Mouse (Mus musculus): Measurements from ENCODE around the gene Actr6.
"Not testable (repeated sequence)": the region's sequence is repeated elsewhere in the genome, so short reads cannot be mapped to it uniquely, and the experiment has no call there.

Gene Actr6

DNA sequence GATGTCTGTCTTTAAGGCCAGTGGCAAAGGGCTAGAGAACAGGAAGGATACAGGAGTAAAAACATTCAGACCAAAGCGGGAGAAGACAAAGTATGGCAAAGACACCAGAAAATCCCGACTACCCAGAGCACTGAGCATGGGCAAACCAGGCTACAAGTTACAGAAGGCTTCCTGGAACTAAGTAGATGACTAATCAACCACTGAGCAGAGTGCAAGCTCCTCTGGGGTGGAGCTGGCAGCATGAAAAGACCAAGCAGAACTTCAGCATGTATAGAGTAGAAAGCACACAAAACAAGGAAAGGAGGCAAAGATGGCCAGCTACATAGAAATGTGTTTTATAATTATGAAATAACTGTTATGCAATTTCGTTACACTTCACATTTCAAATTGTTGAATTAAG is 51.6 kb downstream of the Actr6 start:
- no peak for DNase-seq (ENCODE audit: low spot score)

DNA sequence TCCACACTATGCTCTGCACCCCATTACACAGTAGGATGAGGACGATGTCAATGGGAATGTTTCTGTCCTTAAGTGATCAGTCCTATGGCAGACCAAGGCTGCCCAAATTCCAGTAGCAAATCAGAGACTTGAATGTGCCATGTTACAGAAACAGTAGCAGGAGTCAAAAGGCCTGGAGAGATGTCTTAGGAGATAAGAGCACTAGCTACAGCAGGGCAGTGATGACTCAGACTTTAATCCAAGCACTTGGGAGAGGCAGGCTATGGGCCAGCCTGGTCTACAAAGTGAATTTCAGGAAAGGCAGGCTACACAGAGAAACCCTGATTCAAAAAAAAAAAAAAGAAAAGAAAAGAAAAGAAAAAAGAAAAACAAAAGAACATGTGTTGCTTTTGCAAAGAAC is 52.6 kb downstream of the Actr6 start:
- peak; percentile 43 for DNase-seq (ENCODE audit: low spot score)

DNA sequence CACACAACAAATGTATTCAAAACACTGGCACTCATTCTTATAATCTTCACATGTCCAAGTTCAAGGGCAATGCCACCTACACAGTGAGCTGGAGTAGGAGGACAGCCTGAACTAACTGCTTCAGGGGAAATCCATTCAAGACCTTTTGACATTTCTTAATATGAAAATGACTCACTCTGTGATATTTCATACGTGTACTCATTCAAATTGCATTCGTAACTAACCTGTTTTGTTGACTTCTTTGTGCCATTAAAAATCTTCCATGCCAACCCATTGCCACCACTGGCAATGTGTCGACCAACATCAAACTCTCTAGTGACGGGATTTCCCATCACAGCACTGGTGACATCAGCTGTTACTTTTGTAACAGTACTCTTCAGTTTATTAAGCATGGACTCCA is 54.0 kb downstream of the Actr6 start:
- DNase-seq (ENCODE audit: low spot score): no peak

DNA sequence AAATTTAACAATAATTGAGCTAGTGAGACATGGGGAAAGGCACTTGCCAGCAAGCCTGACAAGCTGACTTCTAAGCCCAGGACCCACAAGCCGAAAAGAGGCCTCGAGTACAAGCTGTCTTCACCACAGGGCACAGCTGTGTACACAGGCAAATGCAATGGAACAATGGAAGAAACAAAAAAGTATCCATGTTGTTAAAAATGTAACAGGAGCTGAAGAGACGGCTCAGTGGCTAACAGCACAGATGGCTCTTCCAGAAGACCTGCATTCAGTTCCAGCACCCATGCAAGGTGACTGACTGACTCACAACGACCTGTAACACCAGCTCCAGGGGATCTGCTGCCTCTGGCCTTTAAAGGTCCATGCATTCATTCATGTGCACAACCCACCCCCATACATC is 55.5 kb downstream of the Actr6 start:
- no peak for DNase-seq (ENCODE audit: low spot score)

DNA sequence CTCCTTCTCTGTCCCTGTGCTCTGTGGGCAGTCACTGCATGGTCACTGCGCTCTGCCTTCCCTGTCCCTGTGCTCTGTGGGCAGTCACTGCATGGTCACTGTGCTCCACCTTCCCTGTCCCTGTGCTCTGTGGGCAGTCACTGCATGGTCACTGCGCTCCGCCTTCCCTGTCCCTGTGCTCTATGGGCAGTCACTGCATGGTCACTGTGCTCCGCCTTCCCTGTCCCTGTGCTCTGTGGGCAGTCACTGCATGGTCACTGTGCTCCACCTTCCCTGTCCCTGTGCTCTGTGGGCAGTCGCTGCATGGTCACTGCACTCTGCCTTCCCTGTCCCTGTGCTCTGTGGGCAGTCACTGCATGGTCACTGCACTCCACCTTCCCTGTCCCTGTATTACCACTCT is 61.7 kb downstream of the Actr6 start:
- not testable (repeated sequence) for DNase-seq (ENCODE audit: low spot score)

DNA sequence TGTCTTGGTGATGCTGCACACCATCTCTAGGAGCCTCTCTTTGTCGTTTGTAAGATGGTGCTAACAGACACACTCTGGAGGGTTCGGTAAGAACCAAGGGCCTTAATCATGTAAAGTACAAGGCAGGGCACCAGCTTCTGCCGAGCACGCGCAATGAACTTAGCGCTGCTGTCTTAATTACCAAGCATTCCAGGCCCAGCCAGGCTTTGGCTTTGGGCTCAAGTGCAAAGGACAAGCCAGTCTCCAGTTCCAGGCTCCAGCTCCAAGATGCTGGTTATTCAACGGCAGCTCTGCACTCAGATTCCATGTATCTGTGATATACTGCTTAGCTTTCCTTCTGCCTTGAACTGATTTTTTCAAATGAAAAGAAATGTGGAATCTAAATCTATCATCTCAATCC is 64.5 kb downstream of the Actr6 start:
- no peak for DNase-seq (ENCODE audit: low spot score)

DNA sequence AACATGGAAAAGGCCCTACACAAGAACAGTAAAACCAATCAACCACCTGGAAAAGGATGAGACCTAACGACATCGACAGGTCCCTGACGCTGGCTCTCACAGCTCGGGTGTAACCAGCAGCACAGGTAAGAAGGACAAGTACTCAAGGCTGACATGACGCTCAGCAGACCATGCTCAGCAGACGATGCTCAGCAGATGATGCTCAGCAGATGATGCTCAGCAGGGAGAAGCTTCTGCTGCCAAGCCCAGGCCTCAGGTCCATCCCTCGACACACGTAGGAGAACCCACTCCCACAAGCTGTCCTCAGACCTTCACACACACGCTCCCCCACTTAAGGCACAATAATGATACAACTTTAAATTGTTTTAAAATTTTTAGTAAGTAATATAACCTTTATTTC is 66.4 kb downstream of the Actr6 start:
- DNase-seq (ENCODE audit: low spot score): no peak

DNA sequence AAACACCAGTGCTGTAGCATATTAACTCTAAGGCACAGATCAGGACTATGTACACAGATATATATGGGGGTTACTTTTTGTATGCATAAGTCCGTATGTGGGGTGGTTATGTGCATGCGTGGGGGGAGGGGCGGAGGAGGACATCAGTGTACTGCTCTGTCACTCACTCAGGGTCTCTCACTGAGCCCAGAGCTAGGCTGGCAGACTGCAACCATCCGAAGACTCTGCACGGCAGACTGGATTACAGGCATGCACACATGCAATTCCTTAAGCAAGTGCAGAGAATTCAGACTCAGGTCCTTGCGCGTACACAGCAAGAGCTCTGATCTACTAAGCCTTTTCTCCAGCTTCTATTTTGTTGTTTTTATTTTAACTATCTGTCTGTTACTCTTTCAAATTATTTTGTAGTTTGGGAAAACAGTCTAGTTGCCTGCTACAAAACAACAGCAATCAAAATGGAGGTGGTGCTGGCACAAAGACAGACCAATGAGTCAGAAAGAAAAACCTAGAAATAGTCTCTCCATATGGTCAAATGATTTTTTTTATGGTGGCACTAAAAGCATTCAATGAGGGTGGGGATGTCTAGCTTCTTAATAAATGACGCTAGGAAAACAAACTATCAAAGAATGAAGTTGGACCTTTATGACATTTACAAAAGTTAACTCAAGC is 67.0 kb downstream of the Actr6 start:
- no peak for DNase-seq (ENCODE audit: low spot score)
